Mouse (Mus musculus) adrenal gland, adult 10 weeks (tissue): Measurements from ENCODE around the gene Ccnf. TPM values are rescaled to one million over a fixed set of nuclear protein-coding genes. Genes with fewer than 3 reads are reported as not detected.

Source experiments
- polyA plus RNA-seq: library from polyadenylated mRNA; stranded (reverse); fragments of 350-450 nt; fragmentation: Illumina TruSeq; extraction: RNeasy Lipid Tissue Mini Kit (QIAGEN cat#74804); gene quantifications from one replicate; pipeline ENCODE4 v1.2.3, GENCODE M21; 2014; ENCODE audit warnings: low read depth, low replicate concordance

The Ccnf gene
- 0.58 TPM for polyA plus RNA-seq

GRCm38 (mm10) chr17:24251320-24252069 lies at the start of gene Ccnf:
TSS of gene Ccnf (minus strand) at chr17:24251484.

GRCm38 (mm10) chr17:24220435-24221411 lies 30.6 kb downstream of the Ccnf start, which contains the start of gene Tedc2:
TSS of gene Tedc2 (minus strand) at chr17:24220851.

GRCm38 (mm10) chr17:24209043-24209915 lies 42.0 kb downstream of the Ccnf start, which contains the start of gene Ntn3:
TSS of gene Ntn3 (minus strand) at chr17:24209531.

GRCm38 (mm10) chr17:24205284-24205888 lies 45.9 kb downstream of the Ccnf start, which contains the start of gene Tbc1d24:
TSS of gene Tbc1d24 (minus strand) at chr17:24205562.

Other genes starting within 250 kb of the Ccnf start
- gene Prss27, start 213.3 kb downstream of the Ccnf start, polyA plus RNA-seq: not detected
- 26.7 TPM for gene Kctd5, start 178.0 kb downstream of the Ccnf start, polyA plus RNA-seq
- 57.8 TPM for gene Pdpk1, start 100.6 kb downstream of the Ccnf start, polyA plus RNA-seq
- gene Amdhd2, start 87.7 kb downstream of the Ccnf start, polyA plus RNA-seq: not detected
- gene Atp6v0c, start 81.8 kb downstream of the Ccnf start, polyA plus RNA-seq: 78.0 TPM
- 15.3 TPM for gene Tbc1d24, start 45.9 kb downstream of the Ccnf start, polyA plus RNA-seq
- gene Ntn3, start 42.0 kb downstream of the Ccnf start, polyA plus RNA-seq: 0.35 TPM
- 4.6 TPM for gene Tedc2, start 30.6 kb downstream of the Ccnf start, polyA plus RNA-seq
- gene Abca17, start 99.6 kb upstream of the Ccnf start, polyA plus RNA-seq: not detected
- 2.9 TPM for gene Abca3, start 100.5 kb upstream of the Ccnf start, polyA plus RNA-seq
- 41.9 TPM for gene Rnps1, start 163.1 kb upstream of the Ccnf start, polyA plus RNA-seq
- gene Eci1, start 175.2 kb upstream of the Ccnf start, polyA plus RNA-seq: 42.5 TPM
- not detected for gene Dnase1l2, start 191.6 kb upstream of the Ccnf start, polyA plus RNA-seq
- 0.52 TPM for gene E4f1, start 218.8 kb upstream of the Ccnf start, polyA plus RNA-seq
- gene Pgp, start 218.9 kb upstream of the Ccnf start, polyA plus RNA-seq: 79.8 TPM
- gene Bricd5, start 222.4 kb upstream of the Ccnf start, polyA plus RNA-seq: not detected
- gene Mlst8, start 227.6 kb upstream of the Ccnf start, polyA plus RNA-seq: 5.9 TPM
- gene Caskin1, start 237.1 kb upstream of the Ccnf start, polyA plus RNA-seq: 1.6 TPM